Mouse (Mus musculus) adrenal gland, postnatal 4 days (tissue): ENCODE results near the gene Tpsb2. TPM values are rescaled to one million over a fixed set of nuclear protein-coding genes. Genes with fewer than 3 reads are reported as not detected.
A peak's percentile ranks its signal among the peaks of the same experiment; 100 is the strongest.

Experiments
- DNase-seq, 2 experiments: peaks; one replicate each; pipeline ENCODE4 v3.0.0; 2021 to 2022; ENCODE audit warnings: low spot score in 2 of 2, mixed read lengths in 2 of 2
- long read RNA-seq, 2 experiments: library from polyadenylated mRNA; stranded (forward); transcript quantifications; one replicate each; pipeline ENCODE4 v2.0.0; 2021
- total RNA-seq, 2 experiments: library from RNA; stranded (reverse); gene quantifications; 2 replicates each; pipeline ENCODE4 v1.2.3; 2021

Gene Tpsb2
- 10 to 100 TPM; 10.3 to 19.6 TPM for total RNA-seq
- long read RNA-seq, experiment 1, transcript Tpsb2-203 (6 exons, 1,118 nt): major isoform, 11 of 14 reads
- long read RNA-seq, experiment 1, partial matches to known transcripts: 0 of 14 reads
- long read RNA-seq, experiment 1, other reads (novel, unspliced or antisense): 2 of 14 reads
- long read RNA-seq, experiment 2, transcript Tpsb2-203 (6 exons, 1,118 nt): major isoform, 7 of 10 reads
- long read RNA-seq, experiment 2, partial matches to known transcripts: 1 of 10 reads
- long read RNA-seq, experiment 2, other reads (novel, unspliced or antisense): 0 of 10 reads

DNA sequence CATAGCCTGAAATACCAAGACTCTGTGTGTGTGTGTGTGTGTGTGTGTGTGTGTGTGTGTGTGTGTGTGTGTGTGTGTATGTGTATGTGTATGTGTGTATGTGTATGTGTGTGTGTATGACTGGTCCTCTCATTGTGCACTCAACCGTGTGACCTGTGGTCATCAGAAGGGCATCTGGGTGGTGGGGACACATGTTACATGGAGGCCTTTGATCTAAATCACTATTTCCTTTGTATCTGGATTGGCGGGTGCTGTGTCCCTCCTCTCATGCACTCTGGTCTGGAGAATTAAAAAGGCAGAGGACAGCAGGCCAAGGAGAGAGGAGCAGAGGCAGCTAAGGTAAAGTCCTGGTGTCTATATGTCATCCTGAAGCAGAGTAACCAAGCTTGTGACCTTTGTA is at the start of gene Tpsb2:
Gene Tpsb2, plus strand, starts transcription at position 301 of the 400 bp plus-strand sequence.
- DNase-seq: no peak

DNA sequence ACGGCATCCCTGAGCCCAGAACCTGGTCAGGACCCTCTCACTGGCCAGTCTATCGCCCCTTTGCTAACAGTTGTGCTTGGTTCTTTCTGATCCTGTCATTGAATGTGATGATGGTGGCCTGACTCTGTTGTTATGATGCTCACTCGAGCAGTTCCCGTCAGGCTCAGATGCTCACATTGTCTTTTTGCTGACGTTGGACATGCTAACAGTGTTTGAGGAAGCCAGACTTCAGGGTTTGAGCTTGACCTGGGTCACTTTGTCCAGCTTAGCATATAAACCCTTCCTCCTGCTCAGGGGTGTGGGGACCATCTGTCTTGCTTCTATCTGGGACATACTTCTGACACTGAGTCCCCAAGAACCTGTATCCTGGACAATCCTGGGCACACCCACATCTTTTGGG is 47.8 kb upstream of the Tpsb2 start, which contains the start of gene Prss29:
Gene Prss29, plus strand, starts transcription at position 301 of the 400 bp plus-strand sequence.
- DNase-seq: no peak

DNA sequence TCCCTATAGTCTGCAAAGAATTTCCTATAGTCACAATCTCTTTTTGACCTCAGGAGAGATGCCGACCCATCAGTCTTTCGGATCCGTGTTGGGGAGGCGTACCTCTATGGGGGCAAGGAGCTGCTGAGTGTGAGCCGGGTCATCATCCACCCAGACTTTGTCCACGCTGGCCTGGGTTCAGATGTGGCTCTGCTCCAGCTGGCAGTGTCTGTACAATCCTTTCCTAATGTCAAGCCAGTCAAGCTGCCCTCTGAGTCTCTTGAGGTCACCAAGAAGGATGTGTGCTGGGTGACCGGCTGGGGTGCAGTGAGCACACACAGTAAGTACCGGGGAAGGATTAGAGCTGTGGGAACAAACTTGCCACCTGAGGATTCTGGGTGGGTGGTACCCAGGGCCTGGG is 45.3 kb upstream of the Tpsb2 start:
- no peak for DNase-seq

DNA sequence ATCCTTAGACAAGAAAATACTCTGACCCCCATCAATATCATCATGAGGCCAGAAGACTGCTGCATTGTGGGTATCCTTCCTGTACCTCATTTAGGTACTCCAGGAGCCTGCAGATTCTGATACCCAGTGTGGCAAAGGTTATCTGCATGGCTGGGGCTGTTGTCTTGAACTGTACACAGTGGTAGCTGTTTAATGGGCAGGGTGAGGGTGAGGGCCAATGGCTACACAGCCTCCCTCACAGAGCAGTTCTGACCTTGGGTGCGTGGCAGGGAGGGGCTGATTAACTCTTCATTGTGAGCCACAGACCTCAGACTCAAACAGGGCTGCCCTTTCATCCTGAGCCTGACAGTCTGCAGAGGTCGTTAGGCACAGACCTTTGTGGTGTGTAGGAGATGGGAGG is 43.2 kb upstream of the Tpsb2 start:
- no peak for DNase-seq

DNA sequence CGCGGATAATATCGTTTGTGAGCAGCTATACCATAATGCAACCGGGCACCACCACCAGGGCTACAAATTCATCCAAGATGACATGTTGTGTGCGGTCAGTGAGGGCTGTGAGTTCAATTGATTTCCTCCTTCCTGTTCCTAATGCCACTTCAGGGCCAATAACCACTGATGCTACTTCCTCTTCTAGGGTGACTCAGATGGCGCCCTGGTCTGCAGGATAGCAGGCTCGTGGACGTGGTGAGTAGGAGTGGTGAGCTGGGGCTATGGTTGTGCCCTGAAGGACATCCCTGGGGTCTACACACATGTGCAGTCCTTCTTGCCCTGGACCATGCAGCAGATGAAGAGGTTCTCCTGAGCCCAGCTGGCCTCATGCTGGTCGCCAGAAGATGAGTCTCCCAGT is 33.8 kb upstream of the Tpsb2 start:
- no peak for DNase-seq

DNA sequence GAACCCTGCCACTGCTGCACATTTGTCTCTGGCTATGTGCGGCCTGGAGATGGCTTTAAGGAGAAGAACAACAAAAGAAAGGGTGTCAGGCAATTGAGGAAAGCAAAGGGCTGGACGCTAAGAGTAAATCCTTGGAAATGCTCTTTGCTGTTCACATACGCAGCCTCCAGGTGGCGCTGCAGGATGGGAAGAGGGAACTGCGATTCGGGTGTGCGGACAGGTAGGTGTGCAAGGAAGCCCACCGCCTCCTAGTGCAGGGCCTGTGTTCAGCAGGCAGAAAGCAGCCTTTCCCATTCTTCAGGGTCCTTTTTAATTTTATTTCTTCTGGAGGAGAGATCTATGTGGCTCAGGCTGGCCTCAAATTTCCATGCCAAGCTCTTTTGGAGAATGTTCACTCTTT is 32.2 kb upstream of the Tpsb2 start:
- peak; percentile 42 to 45 for DNase-seq

DNA sequence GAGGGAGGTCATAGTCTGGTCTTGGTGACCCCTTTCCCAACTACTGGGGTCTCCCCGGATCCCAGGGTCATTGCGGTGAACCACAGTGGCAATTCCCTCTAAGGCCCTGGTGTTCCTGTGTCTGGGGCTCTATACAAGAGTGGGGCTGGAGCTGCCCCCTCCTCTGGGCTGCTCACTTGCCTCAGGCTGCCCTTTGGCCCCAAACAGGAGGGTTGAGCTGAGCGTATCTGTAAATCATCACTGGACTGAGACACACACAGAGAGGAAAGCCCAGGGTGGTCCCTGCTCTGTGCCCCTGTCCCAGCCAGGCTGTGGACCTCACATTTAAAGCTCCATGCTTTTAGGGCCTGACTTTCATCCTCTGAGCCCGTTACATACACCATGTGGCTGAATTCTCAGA is 27.9 kb upstream of the Tpsb2 start:
- DNase-seq: no peak

DNA sequence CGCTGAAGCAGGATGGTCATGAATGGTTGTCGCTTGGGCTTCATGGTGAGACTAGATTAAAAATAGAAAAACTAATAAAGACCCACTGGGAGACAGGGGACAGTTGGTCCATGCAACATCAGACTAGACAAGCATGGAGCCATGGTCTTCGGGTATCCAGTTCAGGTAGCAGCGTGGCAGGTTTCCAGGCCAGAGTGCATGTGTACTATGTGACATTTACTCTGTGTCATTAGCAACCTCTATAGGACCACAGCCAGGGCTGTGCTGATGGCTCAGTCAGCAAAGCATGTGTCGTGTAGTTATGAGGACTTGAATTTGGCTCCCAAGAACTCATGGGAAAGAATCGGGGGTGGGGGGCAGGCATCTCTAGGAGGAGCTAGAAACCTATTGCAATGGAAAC is 26.1 kb upstream of the Tpsb2 start:
- no peak for DNase-seq

DNA sequence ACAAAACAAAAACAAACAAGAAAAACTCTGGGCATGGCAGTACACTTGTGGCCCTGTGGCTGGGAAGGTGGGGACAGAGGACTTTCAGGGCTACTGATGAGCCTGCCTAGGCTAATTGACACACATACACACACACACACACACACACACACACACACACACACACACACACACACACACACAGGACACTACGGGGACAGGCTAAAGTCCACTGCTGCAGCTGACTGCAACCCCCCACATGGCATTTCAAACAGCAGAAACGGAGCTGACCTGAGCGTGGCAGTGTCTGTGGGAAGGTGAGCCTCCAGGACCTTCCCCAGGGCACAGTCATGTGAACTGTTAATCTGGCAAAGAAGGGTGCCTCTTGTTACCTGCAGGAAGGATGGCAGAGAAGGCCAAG is 24.6 kb upstream of the Tpsb2 start:
- DNase-seq: no peak

DNA sequence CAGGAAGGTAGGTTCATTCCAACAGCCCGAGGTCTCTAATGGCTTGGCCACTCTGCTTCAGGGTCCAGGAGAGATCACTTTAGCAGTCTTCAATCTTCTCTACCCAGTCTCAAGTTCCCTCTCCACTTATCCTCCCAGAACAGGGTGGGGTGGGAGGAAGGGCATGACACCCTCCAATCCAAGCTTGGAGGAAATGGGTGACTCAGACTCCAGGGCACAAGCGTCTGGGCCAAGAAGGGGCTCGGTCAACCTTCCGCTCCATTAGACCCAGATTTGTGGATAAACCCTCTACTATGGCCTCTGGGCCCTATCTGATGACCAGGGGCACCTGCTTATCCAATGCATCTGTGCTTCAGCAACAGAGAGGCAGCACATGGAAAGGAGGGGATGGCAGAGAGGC is 20.6 kb upstream of the Tpsb2 start, which contains the start of gene Tpsab1:
Gene Tpsab1, minus strand, starts transcription at position 101 of the 400 bp plus-strand sequence.
- no peak for DNase-seq

DNA sequence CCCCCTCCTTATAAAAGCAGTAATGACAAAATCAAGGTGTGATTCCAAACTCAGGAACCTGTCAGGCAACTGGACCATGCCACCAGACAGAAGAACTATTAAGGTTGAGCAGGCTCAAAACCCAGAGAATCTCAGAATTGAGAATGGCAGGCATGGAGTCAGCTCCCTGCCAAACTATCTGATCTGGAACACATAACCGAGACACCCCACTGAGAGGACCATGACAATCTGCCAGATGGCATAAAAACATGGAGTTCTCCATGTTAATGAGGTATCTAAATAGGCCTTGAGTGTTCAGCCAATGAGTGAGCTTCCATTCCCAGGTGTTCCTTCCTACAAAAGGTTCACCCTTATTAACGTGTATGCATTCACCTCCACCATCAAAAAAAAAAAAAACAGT is 4.8 kb upstream of the Tpsb2 start:
- DNase-seq: no peak

DNA sequence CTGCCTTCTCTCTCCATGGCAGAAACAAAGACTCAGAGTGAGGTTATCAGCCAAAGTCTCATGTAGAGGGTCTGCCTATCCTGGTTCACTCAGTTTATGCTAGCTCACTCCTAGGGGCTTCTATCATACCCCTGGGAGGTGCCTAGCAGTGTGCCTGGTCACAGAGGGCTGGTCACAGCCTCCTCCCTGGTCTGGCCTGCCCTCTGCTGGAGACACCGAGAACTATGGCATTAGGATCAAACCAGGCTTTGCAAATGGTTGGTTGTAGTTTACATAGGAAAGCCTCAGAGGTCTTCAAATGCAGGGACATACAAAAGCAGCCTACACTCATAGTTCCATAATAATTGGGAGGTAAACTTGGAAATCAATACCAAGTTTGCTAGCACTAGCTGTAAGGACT is 2.4 kb upstream of the Tpsb2 start:
- no peak for DNase-seq

DNA sequence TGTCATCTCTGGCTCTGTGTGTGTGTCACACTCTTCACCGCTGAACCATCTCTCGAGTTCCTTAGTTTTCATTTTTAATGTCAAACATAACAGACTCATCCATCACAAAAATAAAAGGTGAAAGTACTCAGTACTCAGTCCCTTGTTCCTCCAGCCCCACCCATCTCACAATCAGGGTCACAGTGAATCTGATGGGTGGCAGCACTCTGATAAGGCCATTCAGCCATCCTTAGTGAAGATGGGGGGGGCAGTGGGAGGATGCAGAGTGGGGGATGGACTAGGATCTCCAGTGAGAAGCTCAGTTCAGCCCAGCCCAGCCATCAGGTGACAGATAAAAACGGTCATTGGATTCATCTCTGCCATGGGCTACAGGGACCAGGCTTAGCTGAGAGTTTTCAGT is 2.9 kb downstream of the Tpsb2 start, which contains the start of gene Tpsg1:
Gene Tpsg1, plus strand, starts transcription at position 301 of the 400 bp plus-strand sequence.
- no peak for DNase-seq

DNA sequence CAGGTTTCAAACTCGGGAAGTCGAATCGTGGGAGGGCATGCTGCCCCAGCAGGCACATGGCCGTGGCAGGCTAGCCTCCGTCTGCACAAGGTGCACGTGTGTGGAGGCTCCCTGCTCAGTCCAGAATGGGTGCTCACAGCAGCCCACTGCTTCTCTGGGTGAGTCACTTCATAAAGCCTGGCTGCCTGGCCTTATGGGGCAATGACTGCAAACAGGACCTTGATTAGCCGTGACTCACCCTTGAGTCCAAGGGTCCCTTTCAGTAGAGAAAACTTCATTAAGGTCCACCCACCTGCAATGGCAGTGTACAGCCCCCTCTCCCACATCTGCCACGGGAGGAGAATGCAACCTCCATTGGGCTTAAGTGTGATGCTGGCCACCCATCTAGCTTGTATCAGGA is 6.4 kb downstream of the Tpsb2 start:
- DNase-seq: no peak

DNA sequence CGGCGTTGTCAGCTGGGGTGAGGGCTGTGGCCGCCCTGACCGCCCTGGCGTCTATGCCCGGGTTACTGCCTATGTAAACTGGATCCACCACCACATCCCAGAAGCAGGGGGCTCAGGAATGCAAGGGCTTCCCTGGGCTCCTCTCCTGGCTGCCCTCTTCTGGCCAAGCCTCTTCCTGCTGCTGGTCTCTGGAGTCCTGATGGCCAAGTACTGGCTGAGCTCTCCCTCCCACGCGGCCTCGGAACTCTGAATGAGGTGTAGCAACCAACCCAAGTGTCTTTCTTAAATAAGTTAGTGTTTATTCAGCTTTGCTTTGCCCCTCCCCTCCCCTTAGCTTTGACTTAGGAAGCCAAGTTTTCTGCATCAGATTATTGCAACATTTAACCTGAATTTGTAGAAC is 7.9 kb downstream of the Tpsb2 start:
- DNase-seq: peak in 1 of 2 experiments; percentile 32

DNA sequence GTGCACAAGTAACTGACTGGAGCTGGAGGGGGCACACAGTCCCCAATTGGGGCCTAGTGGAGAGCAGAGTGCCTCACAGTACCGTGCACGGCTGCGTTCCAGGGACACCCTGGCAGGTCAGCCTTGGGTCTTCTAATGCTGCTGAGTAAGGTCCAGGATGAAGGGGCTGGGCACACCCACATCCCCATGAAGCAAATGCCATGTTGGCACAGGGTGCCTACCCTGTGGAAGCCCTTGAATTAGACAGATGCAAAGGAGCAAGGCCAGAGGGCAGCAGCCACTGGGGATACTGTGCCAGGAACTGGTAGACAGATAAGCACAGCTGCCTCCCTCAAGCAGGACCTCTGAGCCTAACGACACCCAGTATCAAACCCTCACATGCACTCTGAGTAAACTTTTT is 28.4 kb downstream of the Tpsb2 start:
- DNase-seq: no peak

DNA sequence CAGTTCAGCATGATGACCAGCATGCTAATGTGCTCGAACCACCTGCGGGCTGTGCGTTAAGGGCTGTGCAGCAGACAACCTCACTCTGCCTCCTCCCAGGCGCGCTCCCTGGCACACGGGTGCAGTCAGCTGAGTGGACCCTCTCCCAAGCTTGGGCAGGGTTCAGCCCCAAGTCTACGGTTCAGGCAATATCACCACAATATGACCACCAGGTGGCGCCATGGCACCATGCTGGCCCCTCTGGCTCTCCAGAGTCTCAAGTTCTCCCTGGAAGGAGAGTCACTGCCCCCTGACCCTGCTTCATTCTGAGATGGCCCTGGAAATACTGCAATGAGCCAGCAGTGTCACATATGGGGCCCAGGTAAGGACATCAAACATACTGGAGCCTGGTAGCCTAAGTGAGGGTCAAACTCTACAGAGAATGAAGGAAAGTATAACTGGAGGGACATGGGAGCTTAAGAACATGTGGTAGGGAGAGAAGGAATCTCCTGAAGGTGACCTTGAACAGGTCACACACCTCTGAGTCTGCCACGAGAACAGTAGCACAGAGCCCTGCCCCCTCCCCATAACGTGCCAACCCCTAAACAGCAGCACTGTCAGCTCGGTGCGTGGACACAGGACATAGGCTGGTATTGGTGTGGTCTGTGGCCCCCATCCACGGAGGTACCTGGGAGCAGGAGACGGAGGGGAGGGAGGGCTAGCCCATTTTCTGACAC is 31.9 kb downstream of the Tpsb2 start:
- peak; percentile 68 to 70 for DNase-seq

DNA sequence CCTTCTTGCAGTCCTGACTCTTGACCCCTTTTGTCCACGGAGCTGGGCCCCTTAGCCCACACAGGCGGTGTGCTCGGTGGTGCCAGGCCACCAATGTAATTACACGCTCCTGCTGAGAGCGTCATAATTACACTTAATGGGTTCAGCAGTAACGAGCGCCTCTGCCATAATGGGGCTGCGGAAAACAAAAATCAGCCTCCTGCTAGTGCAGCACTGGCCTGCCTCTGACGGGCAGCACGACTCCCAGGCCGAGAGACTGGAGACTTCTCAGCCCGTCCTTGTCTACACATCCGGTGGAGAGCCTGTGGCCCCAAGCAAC is 32.4 kb downstream of the Tpsb2 start:
- DNase-seq: no peak

DNA sequence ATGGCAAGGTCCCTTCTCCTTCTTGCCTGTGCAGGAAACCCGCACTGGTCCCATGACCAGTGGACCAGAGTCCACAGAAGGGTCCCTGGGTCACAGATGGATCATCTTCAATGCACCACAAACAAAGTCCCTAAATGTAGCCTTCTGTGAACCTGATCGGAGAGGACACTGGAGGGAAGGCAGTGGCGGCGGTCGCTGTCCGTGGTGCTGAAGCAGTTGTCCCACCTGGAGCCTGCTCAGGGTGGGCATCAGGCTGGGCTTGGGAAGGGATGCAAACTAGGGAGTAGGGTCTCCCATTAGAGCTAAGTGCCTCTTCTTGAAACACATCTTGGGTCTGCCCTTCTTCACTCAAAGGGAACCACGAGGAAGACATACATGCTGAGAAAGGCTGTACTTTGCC is 34.3 kb downstream of the Tpsb2 start:
- DNase-seq: no peak

DNA sequence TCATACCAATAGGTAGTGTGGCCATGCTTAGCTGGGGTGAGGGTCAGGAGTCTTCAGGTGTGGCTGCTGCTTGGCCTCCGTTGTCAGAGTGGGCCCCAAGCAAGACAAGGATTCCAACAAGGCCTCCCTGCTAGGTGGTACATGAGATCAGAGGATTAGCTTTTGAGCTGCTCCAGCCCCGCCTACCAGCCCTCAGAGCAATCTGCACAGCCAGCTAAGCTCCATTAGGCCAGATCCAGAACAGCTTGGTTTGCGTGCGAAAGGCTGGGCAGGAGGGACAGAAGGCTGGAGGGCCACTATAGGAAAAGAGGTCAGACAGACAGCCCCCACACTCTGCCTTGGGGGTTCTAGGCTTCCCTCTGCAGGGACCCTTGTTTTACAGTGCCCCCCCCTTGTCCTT is 35.4 kb downstream of the Tpsb2 start:
- no peak for DNase-seq

DNA sequence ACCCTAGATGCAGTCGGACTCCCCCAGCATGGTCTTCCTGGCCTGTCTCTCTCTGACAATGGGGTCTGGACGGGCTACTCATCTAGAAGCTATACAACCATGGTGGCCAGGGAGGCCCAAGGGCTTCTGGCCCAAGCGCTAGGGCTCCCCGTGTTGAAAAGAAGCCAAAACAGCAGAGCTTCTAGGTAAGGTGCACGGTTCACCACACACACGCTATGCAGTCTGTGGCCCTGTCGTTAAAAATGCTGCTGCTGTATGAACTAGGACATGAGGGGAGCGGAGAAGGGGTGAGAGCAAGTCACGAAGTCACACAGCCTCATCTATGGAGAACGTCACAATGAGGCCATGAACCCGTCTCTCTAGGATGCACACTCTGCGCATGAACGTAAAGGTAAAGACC is 36.1 kb downstream of the Tpsb2 start:
- DNase-seq: no peak

DNA sequence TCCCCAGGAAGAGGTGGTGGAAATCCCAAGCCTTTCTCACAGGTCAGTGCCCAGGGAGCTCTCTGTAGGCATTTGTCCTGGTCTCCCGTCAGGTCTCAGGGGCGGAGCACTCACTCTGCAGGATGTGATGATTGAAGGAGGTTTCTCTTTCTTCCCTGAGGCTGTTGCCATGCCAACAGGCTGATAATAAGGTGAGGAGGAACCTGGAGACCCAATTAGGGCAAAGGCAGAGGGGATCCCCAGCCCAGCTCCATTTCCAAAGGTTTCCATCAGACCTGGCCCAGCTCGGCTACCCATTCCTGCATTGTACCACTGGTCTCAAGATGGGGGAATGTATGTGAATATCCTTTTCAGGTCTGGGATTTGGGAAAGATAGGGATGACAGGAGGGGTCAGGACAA is 38.1 kb downstream of the Tpsb2 start:
- no peak for DNase-seq
